Mouse (Mus musculus): ENCODE data around the gene Mtmr4. TPM values are rescaled to one million over a fixed set of nuclear protein-coding genes. Genes with fewer than 3 reads are reported as not detected.

Gene Mtmr4
- polyA plus RNA-seq, 1 experiment from 2014 or later = 49.2 TPM

DNA sequence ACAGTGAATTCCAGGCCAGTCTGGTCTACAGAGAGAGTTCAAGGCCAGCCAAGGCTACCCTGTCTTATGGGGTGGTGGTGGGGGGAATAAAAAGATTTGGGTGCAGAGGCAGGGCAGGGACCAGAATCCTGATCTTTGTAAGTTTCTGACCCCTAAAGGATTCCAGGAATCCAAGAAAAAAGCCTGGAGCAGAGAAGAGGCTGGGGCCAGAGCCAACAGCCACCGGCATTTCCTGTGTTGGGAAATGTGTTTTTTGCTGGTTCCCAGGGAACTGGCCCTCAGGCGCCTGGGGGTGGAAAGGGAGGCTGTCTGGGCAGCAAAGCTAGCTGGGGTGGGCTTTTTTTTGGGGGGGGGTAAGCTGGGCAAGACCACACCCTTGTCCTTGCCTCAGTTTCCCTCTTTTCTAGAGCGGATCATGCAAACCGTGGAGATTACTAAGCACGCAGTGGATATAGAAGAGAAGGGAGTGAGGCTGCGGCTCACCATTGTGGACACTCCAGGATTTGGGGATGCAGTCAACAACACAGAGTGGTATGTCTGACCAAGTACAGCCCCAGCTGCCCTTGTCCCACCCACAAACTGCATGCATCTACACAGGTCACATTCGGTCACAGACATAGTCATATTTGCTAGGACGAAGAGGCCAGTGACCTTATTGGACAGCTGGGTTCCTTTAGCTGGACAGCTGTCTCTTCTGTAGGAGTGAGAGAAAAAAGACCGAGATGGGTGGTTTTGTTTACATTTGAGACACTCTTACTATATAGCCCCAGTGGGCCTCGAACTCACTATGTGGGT is 7.1 kb upstream of the Mtmr4 start:
- no peak overlapping the region for H3K4me3 ChIP-seq
- no peak for ATAC-seq
- no peaks in the 10 kb centered on the region for H3K9me3 ChIP-seq (replicated peaks)
- H3K4me1 ChIP-seq = peaks cover 7% of the 10 kb centered on the region
- 88% methylated on average over 10 of the region's 10 CpGs for WGBS
- no peak overlapping the region for H3K4me2 ChIP-seq
- H3K27ac ChIP-seq = no peak overlapping the region
- no peak overlapping the region for H3K9ac ChIP-seq
- H3K27me3 ChIP-seq = no peaks in the 10 kb centered on the region
- H3K36me3 ChIP-seq (ENCODE audit: poor library complexity, severe bottlenecking) = no peaks in the 10 kb centered on the region

DNA sequence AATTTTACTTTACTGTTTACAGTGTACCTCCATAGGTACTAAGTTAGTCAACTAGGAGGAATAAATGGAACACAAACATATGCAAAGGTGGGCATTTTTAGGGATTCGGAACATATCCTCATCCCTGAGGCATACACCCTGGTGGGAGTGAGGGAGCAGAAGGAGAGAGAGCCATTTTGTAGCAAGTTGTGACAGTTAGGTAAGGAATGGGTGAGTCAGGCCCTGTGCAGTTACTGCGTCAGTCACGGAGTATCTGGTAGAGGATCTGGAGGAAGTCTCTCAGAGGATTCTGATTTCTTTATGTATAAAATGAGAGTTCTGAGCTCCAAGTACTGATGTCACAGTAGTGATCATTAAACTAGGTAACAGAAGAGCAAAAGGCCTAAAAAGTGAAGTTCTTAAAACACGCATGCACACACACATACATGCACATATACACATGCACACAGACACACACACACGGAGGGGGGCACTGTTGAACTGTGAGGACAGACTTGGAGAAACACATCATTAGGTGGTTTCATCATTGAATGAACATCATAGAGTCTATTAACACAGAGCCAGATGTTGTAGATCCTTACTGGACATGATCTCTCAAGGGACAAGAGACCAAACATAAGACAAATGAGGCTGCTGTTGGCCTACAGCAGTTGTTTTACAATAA is 4.6 kb upstream of the Mtmr4 start:
- 94% methylated on average over 5 of the region's 5 CpGs for WGBS
- no peak overlapping the region for H3K4me2 ChIP-seq
- no peaks in the 10 kb centered on the region for H3K9me3 ChIP-seq (replicated peaks)
- no peaks in the 10 kb centered on the region for H3K27me3 ChIP-seq
- ATAC-seq = no peak
- H3K36me3 ChIP-seq (ENCODE audit: poor library complexity, severe bottlenecking) = no peaks in the 10 kb centered on the region
- H3K4me3 ChIP-seq = no peak overlapping the region
- H3K27ac ChIP-seq = no peak overlapping the region
- peaks cover 18% of the 10 kb centered on the region for H3K4me1 ChIP-seq
- no peak overlapping the region for H3K9ac ChIP-seq

DNA sequence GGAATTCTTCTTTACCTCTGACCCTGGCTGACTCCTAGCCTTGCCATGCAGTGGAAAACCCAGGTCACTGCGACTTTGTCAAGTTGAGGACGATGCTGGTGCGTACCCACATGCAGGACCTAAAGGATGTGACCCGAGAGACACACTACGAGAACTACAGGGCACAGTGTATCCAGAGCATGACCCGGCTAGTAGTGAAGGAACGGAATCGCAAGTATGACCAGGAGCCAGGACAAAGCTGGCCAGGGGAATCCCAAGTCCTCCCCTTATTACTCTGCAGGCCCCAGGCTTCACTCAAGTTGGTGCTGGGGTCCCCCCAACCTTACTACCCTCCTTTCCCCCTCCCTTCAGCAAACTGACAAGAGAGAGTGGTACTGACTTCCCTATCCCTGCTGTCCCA is 2.4 kb upstream of the Mtmr4 start:
- Histone ChIP-seq H3K4me2 (peak overlapping the region; percentile 91; the same call in 1 of the 2 replicates), H3K27me3 (no peaks in the 10 kb centered on the region), H3K9me3 (replicated peaks) (no peaks in the 10 kb centered on the region), H3K4me3 (no peak overlapping the region), H3K9ac (peak overlapping the region; percentile 87; the same call in 1 of the 2 replicates), H3K27ac (no peak overlapping the region), H3K36me3 (ENCODE audit: poor library complexity, severe bottlenecking) (peaks cover 4% of the 10 kb centered on the region; the same call in 1 of the 2 replicates), H3K4me1 (peaks cover 41% of the 10 kb centered on the region)
- no peak for ATAC-seq
- 91% methylated on average over 8 of the region's 8 CpGs for WGBS

DNA sequence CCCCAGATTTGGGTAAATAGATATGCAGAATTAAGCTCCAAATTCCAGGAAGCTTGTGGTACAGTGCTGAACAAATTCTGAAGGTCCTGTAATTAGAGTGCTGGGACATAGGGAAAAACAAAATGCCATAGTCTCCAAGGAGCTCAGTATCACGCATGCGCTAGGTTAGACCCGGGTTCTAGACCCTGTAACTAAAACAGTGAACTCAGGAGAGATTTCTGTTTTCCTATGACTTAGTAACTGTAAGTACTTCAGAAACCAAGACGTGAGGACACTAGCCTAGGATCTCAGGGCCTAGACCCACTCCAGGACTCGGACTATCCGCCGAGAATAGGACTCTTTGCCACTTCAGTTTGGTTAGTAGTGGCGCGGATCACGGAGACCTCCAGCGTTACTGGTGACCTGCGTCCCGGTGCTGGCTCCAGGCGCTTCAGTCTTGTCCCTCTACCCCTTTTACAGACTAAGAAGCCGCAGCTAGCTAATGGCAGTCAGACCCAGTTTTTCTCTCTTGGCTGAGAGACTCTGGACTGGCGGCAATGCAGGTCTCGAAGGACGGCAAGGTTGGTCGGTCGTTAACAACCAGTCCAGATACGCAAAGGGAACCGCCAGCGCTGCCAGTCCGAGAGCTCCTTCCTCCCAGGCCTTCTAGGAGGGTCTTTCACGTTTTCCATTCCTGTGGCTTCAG is 979 bp upstream of the Mtmr4 start:
- H3K9ac ChIP-seq = peak overlapping the region; percentile 87
- no peak for ATAC-seq
- H3K4me2 ChIP-seq = peak overlapping the region; percentile 91
- peak overlapping the region; percentile 82 for H3K27ac ChIP-seq
- H3K27me3 ChIP-seq = no peaks in the 10 kb centered on the region
- 2% methylated on average over 25 of the region's 25 CpGs for WGBS
- peak overlapping the region; percentile 80 for H3K4me3 ChIP-seq
- peaks cover 50% of the 10 kb centered on the region for H3K4me1 ChIP-seq
- peaks cover 4% of the 10 kb centered on the region; the same call in 1 of the 2 replicates for H3K36me3 ChIP-seq (ENCODE audit: poor library complexity, severe bottlenecking)
- H3K9me3 ChIP-seq (replicated peaks) = no peaks in the 10 kb centered on the region

DNA sequence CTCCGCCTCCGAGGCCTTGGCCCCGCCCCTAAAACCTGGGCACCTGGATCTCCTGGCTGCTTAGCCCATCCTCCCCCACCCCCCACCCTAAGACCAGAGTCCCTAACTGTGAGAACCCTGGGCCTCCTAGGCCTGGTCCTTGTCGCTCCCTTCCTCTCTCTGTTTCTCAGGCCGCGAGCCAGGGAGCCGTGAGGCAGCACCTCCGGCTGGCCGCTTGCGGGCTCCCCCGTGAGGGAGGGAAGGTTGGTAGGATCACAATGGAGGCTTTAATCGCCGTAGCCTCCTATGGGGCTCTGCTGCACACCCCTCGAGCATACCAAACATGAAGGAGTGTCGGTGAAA is 363 bp downstream of the Mtmr4 start:
- Histone ChIP-seq H3K9ac (peak overlapping the region; percentile 82), H3K4me2 (peak overlapping the region; percentile 80), H3K9me3 (replicated peaks) (no peaks in the 10 kb centered on the region), H3K4me1 (peaks cover 63% of the 10 kb centered on the region), H3K27me3 (no peaks in the 10 kb centered on the region), H3K27ac (peak overlapping the region; percentile 90), H3K36me3 (ENCODE audit: poor library complexity, severe bottlenecking) (peaks cover 9% of the 10 kb centered on the region), H3K4me3 (peak overlapping the region; percentile 80)
- no peak for ATAC-seq
- under 1% methylated on average over 14 of the region's 15 CpGs for WGBS

DNA sequence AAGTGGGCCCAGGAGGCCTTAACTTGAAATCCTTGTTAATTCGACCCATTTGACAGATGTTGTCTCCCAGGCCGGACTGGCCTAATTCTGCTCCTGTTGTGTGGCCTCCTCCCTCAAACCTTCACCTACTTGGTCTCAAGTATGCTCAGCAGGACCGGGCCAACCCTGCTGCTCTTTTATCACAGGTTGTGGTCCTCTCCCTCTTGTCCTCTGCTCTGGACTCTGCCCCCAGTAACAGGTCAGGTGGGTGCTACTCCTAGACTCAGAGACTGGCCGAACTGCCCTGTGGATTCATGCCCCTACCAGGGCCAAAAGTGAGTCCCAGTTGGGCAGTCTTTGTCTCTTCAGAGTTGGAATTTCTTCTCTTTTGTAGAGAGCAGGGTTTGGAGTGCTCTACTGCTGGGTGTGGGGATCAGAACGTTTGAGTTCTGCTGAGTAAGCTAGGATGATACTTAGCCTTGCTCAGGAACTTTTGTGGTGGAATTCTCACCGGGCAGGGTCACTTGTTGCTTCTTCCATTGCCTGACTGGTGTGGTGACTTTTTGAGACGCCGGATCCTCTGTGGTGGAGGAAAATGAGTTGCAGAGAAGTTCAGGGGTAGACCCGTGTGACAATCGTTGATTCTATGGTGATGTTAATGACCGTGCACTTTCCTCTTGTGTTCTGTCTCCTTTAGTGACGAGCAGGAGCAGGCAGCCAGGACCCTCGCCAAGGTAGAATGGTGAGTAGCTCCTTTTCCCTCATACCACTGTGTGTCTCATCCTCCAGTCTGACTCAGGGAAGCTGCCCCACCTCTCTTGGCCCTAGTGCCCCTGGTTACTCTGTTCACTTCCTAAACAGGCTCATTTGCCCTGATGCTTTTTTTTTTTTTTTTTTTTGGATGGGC is 994 bp downstream of the Mtmr4 start:
- 38% methylated on average over 13 of the region's 13 CpGs for whole genome bisulfite sequencing
- peak overlapping the region; percentile 80 for H3K4me3 ChIP-seq
- no peak for ATAC-seq

DNA sequence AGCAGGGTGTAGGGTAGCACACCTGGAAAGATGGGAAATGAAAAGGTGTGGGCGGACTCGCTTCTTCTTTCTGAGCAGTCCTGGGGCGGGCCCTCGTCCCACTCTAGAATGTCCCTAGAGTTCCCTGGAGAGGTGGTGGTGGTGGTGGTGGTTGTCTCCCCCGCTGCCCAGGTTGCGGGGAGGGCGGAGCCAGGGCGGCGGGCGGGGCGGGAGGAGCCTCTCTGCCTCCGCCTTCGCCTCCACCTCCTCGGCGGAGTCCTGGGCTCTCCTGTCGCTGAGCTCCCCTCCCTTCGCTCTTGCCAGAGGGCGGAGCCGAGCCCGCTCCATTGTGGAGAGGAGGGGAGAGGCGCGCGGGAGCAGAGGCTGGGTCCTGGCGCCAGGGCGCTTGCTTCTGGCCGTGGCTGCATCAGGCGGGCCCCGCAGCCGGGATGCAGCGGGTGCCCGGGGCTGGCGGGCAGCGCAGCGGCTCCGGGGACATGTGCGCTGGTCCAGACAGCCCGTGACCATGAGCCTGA is 3.4 kb downstream of the Mtmr4 start:
- Histone ChIP-seq H3K4me3 (peak overlapping the region; percentile 89), H3K9me3 (replicated peaks) (no peaks in the 10 kb centered on the region), H3K27ac (peak overlapping the region; percentile 94), H3K27me3 (no peaks in the 10 kb centered on the region), H3K9ac (peak overlapping the region; percentile 98), H3K4me2 (peak overlapping the region; percentile 82), H3K4me1 (peaks cover 56% of the 10 kb centered on the region), H3K36me3 (ENCODE audit: poor library complexity, severe bottlenecking) (peaks cover 39% of the 10 kb centered on the region)
- 2% methylated on average over 20 of the region's 37 CpGs for WGBS
- peak; percentile 54 for ATAC-seq

More for the DNA sequence above, 994 bp downstream of the Mtmr4 start:
- Histone ChIP-seq H3K9me3 (replicated peaks) (no peaks in the 10 kb centered on the region), H3K4me2 (peak overlapping the region; percentile 80), H3K27ac (peak overlapping the region; percentile 90), H3K4me1 (peaks cover 68% of the 10 kb centered on the region), H3K27me3 (no peaks in the 10 kb centered on the region), H3K36me3 (ENCODE audit: poor library complexity, severe bottlenecking) (peaks cover 15% of the 10 kb centered on the region), H3K9ac (peak overlapping the region; percentile 82)

DNA sequence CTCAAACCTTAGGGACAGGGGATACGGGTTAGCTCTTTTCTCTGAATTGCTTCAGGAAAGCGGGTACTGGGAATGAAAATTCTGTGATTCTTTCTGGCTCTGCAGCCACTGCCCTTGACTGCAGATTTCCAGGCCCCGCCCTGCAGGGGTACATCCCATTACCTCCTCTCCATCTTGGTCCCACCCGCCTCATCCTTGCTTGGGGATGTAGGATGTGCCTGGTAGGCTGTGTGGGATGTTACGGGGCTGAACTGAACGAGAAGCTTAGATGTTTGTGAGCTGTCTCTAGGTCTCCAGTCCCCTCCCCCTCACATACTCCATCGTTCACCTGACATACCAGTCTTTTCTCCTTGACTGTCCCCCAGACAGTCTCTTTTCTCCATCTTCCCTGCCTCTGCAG is 4.0 kb downstream of the Mtmr4 start:
- peaks cover 45% of the 10 kb centered on the region for H3K36me3 ChIP-seq (ENCODE audit: poor library complexity, severe bottlenecking)
- WGBS = 4% methylated on average over 7 of the region's 7 CpGs
- H3K4me1 ChIP-seq = peaks cover 50% of the 10 kb centered on the region
- ATAC-seq = no peak
- no peaks in the 10 kb centered on the region for H3K27me3 ChIP-seq
- H3K4me3 ChIP-seq = peak overlapping the region; percentile 89
- H3K9ac ChIP-seq = peak overlapping the region; percentile 98
- H3K9me3 ChIP-seq (replicated peaks) = no peaks in the 10 kb centered on the region
- peak overlapping the region; percentile 94 for H3K27ac ChIP-seq
- peak overlapping the region; percentile 82 for H3K4me2 ChIP-seq

DNA sequence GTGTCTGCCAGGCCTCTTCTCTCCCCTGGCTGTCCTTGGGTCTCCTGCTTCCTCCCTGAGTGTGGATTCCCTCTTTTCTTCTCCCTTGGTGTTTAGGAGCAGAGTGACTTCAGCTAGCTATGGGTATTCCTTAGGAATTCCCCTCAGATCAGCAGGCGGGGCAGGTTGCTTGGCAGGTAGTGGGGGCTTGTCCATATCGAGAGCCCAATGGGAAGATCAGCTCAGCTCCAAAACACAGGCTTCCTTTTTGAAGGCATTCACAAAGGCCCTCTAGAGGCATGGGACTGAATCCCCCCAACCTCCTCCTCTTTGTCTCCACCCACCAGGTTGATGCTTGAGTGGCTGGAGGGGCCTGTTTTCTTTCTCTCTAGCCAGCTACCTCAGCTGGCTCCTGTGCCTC is 4.5 kb downstream of the Mtmr4 start:
- Histone ChIP-seq H3K27me3 (no peaks in the 10 kb centered on the region), H3K9ac (peak overlapping the region; percentile 98), H3K4me3 (peak overlapping the region; percentile 89), H3K4me1 (peaks cover 50% of the 10 kb centered on the region), H3K9me3 (replicated peaks) (no peaks in the 10 kb centered on the region), H3K36me3 (ENCODE audit: poor library complexity, severe bottlenecking) (peaks cover 50% of the 10 kb centered on the region), H3K4me2 (peak overlapping the region; percentile 82), H3K27ac (peak overlapping the region; percentile 94)
- no peak for ATAC-seq
- WGBS = 12% methylated on average over 2 of the region's 2 CpGs

DNA sequence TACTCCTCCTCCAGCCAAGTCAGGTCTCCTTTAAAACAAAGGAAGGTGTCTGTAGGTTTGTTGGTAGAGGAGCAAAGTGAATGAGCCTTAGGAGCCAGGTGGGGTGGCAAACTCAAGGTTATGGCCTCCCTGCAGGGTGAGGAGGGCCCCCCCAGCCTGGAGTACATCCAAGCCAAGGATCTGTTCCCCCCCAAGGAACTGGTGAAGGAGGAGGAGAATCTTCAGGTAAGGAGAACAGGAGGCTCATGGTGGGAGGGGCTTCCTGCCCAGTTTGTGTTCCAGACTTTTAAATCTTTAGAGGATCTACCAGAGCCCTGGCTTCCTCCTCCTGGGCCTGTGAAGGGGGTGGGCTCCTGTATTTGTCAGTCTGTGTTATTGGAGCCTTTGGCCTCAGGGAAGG is 5.1 kb downstream of the Mtmr4 start:
- Histone ChIP-seq H3K4me2 (peak overlapping the region; percentile 82), H3K9me3 (replicated peaks) (no peaks in the 10 kb centered on the region), H3K27me3 (no peaks in the 10 kb centered on the region), H3K9ac (peak overlapping the region; percentile 98), H3K4me3 (peak overlapping the region; percentile 89), H3K27ac (peak overlapping the region; percentile 94), H3K36me3 (ENCODE audit: poor library complexity, severe bottlenecking) (peaks cover 56% of the 10 kb centered on the region), H3K4me1 (peaks cover 50% of the 10 kb centered on the region)
- ATAC-seq = no peak

DNA sequence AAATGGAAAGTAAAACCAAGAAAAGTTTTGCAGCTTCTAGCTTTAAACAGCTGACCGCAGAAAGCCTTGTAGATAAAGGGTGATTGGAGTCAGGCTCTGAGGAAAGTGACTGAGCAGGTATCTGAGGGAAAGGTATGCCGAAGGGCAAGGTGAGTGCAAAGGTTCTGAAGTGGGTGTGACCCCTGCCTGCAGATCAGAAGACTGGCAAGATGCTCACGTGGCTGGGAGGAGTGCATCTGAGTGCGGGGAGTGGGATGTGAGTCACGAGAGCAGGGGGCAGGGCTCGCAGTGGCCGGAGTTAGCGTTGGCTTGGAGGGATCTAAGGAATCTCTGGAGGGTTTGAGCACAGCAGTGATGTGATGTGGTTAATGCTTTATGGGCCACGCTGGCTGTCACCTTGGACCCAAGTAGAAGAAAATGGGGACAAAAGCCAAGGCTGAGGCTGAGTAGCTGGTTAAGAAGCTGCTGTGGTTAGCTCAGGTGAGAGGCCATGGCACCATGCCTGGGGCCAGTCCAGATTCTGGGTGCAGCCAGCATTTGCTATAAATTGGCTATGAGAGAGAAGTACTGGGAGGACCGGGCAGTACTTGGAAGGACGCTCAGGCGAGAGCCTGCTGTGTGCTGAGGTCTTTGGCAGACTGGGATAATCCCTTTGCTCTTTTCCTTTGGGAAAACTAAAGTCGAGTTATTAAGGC is 7.6 kb downstream of the Mtmr4 start:
- H3K27me3 ChIP-seq = no peaks in the 10 kb centered on the region
- H3K4me1 ChIP-seq = peaks cover 28% of the 10 kb centered on the region
- H3K36me3 ChIP-seq (ENCODE audit: poor library complexity, severe bottlenecking) = peaks cover 76% of the 10 kb centered on the region
- ATAC-seq = no peak
- 90% methylated on average over 13 of the region's 13 CpGs for WGBS
- no peak overlapping the region for H3K9ac ChIP-seq
- no peak overlapping the region for H3K27ac ChIP-seq
- H3K4me2 ChIP-seq = no peak overlapping the region
- no peaks in the 10 kb centered on the region for H3K9me3 ChIP-seq (replicated peaks)
- no peak overlapping the region for H3K4me3 ChIP-seq
